Mouse (Mus musculus) retina, adult 2 months (tissue): ENCODE measurements around the gene Xrcc1.
A peak's percentile ranks its signal among the peaks of the same experiment; 100 is the strongest.

ENCODE experiments used
- DNase-seq: peaks from one replicate; pipeline ENCODE4 v3.0.0-alpha.2; 2012; ENCODE audit warnings: low read depth, low spot score

Gene Xrcc1

GRCm38 (mm10) chr7:24564607-24565265 lies 18.6 kb downstream of the Xrcc1 start:
- no peak for DNase-seq

DNA sequence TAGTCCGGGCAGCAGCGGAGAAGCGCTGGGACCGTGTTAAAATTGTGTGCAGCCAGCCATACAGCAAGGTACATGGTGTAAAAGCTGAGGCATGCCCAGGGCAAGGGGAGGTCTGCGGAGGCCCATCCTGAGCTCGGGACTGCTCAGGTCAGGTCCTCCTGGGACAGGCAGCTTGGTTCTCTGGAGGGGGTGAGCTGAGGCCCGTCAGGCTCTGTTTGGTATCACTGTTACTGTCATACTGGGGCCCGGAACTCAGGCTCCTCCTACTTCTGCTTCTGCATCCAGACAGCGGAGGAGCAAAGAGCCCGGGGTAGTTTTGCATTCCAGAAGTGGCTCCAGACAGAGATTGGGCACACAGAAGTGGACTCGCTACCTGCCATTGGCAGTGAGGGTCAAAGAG lies 19.5 kb downstream of the Xrcc1 start:
- no peak for DNase-seq

DNA sequence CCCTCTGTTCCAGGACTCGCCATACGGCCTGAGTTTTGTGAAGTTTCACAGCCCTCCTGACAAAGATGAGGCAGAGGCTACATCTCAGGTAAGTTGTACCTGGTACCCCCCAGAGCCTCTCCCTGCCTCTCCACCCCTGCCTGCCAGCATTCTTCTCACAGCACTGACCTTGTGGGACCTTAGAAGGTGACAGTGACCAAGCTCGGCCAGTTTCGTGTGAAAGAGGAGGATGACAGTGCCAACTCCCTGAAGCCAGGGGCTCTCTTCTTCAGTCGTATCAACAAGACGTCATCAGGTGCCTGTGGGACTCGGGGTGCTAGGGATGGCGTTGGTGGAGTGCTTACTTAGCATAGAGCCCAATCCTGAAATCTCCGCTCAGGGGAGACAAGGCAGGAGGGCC lies 20.1 kb downstream of the Xrcc1 start:
- DNase-seq = no peak

- no peak for DNase-seq
Measured at GRCm38 (mm10) chr7:24568512-24568911, 22.4 kb downstream of the Xrcc1 start.

- DNase-seq = no peak
Measured at GRCm38 (mm10) chr7:24571071-24571470, 25.0 kb downstream of the Xrcc1 start.

DNA sequence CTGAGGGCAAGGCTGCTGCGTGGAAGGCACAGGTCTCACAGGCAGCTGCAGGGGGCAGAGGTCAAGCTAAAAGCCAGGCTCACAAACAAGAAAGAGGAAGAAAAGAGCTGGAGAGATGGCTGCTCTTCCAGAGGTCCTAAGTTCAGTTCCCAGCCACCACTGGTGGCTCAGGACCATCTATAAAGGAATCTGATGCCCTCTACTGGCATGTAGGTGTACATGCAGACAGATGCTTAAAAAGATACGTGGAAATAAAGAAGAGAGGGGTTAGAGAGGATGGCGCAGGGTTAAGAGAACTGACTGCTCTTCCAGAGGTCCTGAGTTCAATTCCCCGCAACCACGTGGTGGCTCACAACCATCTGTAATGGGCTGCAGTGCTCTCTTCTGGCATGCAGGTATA lies 26.4 kb downstream of the Xrcc1 start:
- no peak for DNase-seq

DNA sequence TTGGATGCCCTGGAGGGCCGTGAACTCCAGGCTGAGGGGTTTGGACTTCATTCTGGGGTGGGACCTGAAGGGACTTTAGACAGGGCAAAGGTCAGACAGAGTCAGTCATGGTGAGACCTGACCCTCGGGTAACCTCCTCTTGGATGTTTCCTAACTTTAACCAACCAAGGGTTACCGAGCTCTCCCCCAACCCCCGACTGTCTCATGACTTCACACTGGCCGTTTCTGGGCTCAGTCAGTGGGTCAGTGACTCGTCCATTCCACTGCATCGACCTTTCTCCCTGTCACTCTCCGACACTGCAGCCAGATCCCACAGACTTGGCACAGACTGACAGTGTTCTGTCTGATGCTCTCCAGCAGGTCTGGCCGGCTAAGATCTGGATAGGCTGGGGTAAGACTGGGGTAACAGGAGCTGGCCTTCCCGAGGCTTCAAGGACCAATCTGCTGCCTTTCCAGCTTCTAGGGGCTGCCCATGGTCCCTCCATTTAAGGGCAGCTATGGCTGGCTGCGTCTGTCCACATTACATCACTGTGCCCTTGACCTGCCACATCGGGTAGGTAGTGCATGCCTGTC lies 28.2 kb downstream of the Xrcc1 start:
- DNase-seq = no peak

- no peak for DNase-seq
Measured at GRCm38 (mm10) chr7:24577811-24578210, 31.7 kb downstream of the Xrcc1 start.

DNA sequence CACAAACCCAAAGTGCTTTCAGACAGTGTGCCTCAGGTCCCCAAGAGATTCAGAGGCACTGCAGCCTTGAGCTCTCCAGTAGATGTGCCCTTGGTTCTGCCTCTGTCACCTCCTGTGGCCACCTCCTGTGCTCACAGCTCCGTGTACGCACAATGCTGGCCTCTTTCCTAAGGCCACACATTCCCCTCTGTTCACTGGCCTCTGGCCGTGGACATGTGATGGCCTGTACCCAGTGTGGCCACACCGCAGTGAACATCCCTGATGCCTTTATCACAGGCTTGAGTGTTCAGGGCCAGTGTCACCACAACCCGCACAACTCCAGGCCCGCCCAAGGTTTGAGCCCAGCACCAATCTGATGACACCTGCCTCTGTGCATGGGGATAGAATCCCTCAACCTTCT lies 38.8 kb downstream of the Xrcc1 start:
- no peak for DNase-seq

DNA sequence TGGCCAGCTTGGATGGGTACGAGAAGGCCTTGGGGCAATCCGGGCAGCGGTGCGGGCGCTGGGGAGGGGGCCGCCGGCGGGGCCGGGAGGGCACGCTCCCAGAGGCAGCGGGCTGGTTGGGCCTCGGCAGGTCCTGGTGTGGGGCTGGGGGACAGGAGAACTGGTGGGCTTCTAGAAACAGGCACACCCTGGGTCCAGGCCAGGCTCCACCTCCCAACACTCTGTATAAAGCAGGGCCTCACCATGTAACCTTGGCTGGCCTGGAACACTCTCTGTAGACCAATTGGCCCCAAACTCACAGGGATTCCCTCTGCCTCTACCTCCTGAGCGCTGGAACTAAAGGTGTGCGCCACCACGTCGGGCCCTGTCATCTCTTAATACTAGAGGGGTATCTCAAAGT lies 39.9 kb downstream of the Xrcc1 start:
- DNase-seq = no peak

GRCm38 (mm10) chr7:24586828-24587227 lies 40.7 kb downstream of the Xrcc1 start:
- DNase-seq = no peak

- DNase-seq = no peak
Measured at GRCm38 (mm10) chr7:24587330-24588105, 41.4 kb downstream of the Xrcc1 start, which contains the start of the genes Ethe1 and Zfp575. Gene Ethe1, plus strand, starts transcription at chr7:24587543. Gene Zfp575, minus strand, starts transcription at chr7:24587641.

GRCm38 (mm10) chr7:24588336-24588735 lies 42.2 kb downstream of the Xrcc1 start:
- DNase-seq = no peak

- no peak for DNase-seq
Measured at GRCm38 (mm10) chr7:24591735-24592134, 45.6 kb downstream of the Xrcc1 start.

DNA sequence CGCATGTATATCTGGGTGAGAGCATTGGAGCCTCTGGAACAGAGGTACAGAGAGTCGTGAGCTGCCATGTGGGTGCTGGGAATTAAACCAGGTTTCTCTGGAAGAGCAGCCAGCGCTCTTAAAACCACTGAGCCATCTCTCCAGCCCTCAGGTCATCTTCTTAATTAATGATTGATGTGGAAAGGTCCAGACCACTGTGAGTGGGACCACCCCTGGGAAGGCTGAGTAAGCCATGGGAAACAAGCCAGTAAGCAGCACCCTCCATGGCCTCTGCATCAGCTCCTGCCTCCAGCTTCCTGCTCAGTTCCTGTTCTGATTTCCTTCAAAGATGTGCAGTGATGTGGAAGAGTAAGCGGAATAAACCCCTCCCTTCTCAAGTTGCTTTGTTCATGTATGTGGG lies 46.1 kb downstream of the Xrcc1 start:
- no peak for DNase-seq

DNA sequence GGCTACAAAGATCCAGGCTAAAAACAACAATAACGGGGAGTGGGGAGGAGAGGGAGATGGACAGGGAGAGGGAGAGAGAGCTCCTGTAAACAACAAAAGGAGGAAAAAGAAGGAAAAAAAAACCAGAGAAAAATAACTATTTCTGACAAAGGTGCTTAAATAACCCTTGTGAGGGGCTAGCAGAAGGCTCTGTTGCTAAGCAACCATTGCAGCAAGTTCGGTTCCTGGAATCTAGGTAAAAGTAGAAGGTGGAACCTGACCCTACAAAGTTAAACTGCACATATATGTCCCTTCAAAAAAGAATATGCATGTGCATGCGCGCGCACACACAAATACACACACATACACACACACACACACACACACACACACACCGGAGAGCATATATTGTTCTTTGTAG lies 46.7 kb downstream of the Xrcc1 start:
- no peak for DNase-seq

DNA sequence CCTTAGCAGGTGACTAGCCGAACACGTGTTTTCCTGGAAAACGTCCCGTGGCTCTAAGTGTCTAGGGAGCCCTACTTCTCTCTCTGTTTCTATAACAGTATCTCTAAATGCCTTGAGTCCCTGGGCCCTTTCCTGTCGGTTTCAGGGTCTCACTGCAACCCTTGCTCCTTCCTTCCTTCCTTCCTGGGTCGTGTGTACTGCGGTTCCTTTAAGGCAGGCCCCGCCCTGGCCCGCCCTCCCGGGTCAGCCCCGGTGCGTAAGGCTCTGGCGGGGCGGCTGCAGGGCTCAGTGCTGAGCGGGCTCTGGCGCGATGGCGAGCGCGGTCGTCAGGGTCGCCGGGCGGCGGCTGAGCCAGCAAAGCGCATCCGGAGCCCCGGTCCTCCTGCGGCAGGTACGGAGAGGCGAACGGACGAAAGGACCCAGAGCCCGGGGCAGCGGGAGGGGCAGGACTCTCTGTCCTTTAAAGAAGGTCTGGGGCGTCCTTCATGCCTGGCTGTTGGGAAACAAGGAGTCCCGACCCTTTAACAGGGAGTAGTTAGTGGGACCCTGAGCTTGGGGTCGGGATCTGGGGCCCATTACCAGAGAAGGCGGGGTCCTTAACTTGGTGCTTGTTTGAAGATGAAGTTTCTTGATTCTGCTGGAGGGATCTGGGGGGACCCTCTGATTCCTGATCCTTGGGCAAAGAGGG lies 47.7 kb downstream of the Xrcc1 start:
- DNase-seq = peak; percentile 49

DNA sequence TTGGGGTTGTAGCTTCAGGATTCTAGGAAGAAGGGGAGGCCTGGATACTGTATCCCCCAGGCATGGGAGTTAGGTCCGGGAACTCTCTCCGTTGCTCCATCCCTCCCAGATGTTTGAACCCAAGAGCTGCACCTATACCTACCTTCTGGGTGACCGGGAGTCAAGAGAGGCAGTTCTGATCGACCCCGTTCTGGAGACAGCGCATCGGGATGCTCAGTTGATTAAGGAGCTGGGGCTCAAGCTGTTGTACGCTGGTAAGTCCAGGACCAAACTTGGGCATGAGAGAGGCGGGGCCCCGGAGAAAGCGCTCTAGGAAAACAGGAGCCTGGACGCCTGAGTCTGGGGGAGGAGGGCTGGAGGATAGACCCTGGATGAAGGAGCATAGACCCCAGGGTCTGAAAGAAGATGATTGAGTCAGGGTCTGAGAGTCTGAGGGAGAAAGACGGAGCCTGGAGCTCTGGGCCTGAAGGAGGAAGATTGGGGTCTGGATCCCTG lies 48.3 kb downstream of the Xrcc1 start:
- DNase-seq = no peak

DNA sequence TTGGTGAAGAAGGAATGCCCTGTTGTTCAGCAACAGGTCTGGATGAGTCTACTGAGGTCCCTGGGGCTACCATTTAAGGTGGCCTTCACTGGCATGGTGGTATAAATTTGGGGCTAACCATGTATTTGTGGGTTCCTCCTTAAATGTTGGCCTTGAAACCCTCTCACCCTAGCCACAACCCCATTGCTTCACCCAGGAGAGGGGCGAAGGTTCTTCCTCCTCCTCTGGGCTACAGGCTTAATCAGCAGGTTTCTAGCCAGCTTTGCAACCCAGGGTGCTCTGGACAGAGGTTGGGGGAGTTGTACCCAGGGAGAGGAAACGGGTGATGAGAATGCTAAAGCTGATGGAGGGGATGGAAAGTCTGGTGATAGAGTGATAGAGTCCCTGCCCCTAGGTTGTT lies 49.4 kb downstream of the Xrcc1 start:
- no peak for DNase-seq

DNA sequence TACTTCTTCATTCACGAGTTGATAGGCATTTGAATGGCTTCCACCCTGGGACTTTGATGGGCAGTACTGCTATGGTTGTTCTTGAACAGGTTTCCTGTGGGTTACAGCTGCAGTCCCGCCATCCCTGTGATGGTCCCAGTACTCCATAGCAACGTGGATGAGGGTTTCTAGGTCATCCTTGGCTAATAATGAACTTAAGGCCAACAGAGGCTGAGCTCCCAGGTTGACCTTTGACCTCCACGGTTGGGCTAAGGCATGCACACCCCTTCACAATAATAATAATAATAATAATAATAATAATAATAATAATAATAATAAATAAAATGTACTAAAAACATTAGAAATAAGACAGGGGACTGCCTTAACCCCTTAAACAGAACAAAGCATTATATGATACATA lies 52.0 kb downstream of the Xrcc1 start:
- DNase-seq = no peak

DNA sequence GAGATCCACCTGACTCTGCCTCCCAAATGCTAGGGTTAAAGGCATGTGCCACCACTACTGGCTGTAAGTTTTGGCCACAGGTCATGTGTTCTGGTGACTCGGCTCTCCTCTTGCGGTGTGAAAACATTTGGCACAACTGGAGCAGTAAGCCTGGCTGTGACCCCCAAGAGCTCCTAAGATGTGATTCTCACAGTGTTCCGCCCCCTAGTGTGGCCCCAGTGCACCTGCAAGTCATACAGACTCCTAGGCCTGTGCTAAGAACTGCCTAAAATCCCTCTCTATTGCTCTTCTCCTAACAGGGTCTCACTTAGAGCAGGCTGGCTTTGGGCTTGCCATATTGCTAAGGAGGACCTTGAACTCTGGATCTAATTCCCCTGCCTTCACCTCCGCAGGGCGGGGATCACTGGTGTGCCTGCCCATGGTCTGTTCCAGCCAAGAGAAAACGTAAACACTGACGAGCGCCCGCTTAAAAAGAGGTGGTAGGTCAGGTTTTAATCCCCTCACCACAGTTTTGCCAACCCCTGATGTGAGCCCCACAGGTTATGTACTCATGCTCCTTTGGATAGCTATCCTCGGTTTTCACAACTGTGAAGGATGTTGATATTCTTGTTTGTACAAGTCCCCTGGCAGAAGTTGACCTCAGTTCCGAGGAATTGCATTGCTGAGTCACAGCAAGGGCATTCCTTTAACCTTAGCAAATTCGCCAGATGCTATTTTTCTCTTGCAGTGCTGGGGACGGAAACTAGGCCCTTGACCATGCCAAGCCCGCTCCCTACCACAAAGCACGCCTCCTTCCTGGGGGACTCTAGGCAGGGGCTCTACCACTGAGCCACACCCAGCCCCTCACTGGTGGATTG lies 53.4 kb downstream of the Xrcc1 start:
- DNase-seq = no peak
